Mouse (Mus musculus) liver, embryonic 15.5 days (tissue): ENCODE data around the gene Ptges3l. TPM values are rescaled to one million over a fixed set of nuclear protein-coding genes. Genes with fewer than 3 reads are reported as not detected.
"Not testable (repeated sequence)": the region's sequence is repeated elsewhere in the genome, so short reads cannot be mapped to it uniquely, and the experiment has no call there.

Experiments used
- ATAC-seq: fragments of 200-750 bp; cut with Nextera tagmentation; 2 replicates; pipeline ENCODE4 v1.8.0; 2017; ENCODE audit warnings: moderate number of reproducible peaks, mild to moderate bottlenecking, moderate library complexity; ENCODE audit not compliant: insufficient read depth
- H3K27ac ChIP-seq: fragments of 300-500 bp; sonication (generic); replicated peaks from 2 replicates; pipeline ENCODE4 v1.5.1; 2015; ENCODE audit warnings: mild to moderate bottlenecking, inconsistent platforms
- H3K27me3 ChIP-seq: fragments of 300-500 bp; sonication (generic); 2 replicates; pipeline ENCODE4 v1.6.1; 2015; ENCODE audit warnings: mild to moderate bottlenecking, inconsistent platforms
- H3K36me3 ChIP-seq: fragments of 300-500 bp; sonication (generic); replicated peaks from 2 replicates; pipeline ENCODE4 v1.6.1; 2015; ENCODE audit warnings: moderate library complexity, mild to moderate bottlenecking, inconsistent platforms
- H3K4me1 ChIP-seq: fragments of 300-500 bp; sonication (generic); replicated peaks from 2 replicates; pipeline ENCODE4 v1.6.1; 2015; ENCODE audit warnings: inconsistent platforms
- H3K4me2 ChIP-seq: fragments of 300-500 bp; sonication (generic); 2 replicates; pipeline ENCODE4 v1.6.1; 2015; ENCODE audit warnings: moderate library complexity, mild to moderate bottlenecking, inconsistent platforms
- H3K4me3 ChIP-seq: fragments of 300-500 bp; sonication (generic); replicated peaks from 2 replicates; pipeline ENCODE4 v1.5.1; 2015; ENCODE audit warnings: mild to moderate bottlenecking, inconsistent platforms
- H3K9ac ChIP-seq: fragments of 300-500 bp; sonication (generic); 2 replicates; pipeline ENCODE4 v1.6.1; 2015; ENCODE audit warnings: moderate library complexity, mild to moderate bottlenecking, inconsistent platforms
- H3K9me3 ChIP-seq: fragments of 300-500 bp; sonication (generic); replicated peaks from 2 replicates; pipeline ENCODE4 v1.6.1; 2016; ENCODE audit warnings: inconsistent platforms
- WGBS: fragments of 180-500 bp; shearing (Covaris S2); methylation state at CpG from one replicate; pipeline ENCODE4 v1.1.7; 2015; ENCODE audit warnings: mixed read lengths; ENCODE audit not compliant: insufficient replicate concordance; 5-methylcytosine and 5-hydroxymethylcytosine counted together
- polyA plus RNA-seq: library from polyadenylated mRNA; unstranded; fragments of >200 nt; fragmentation: Nextera tagmentation; extraction: Ambion mirVana; gene quantifications from 2 replicates; pipeline ENCODE4 v1.2.1, GENCODE M21; 2015

The Ptges3l gene
- polyA plus RNA-seq, 1 experiment from 2014 or later, result 1.3 TPM

- no peak overlapping the region for H3K9ac ChIP-seq
- no peaks in the 10 kb centered on the region for H3K9me3 ChIP-seq
- peaks cover 24% of the 10 kb centered on the region for H3K4me1 ChIP-seq
- ATAC-seq, result no peak
- H3K4me3 ChIP-seq, result no peak overlapping the region
- peaks cover 1% of the 10 kb centered on the region for H3K36me3 ChIP-seq
- WGBS, result 63% methylated on average over 6 of the region's 6 CpGs
- no peak overlapping the region for H3K27ac ChIP-seq
- H3K27me3 ChIP-seq, result no peaks in the 10 kb centered on the region
- H3K4me2 ChIP-seq, result no peak overlapping the region
These were observed 6.1 kb downstream of the Ptges3l start for GRCm38 (mm10) chr11:101418991-101419390.

- H3K27me3 ChIP-seq, result no peaks in the 10 kb centered on the region
These were observed 7.9 kb downstream of the Ptges3l start, which contains the start of gene Aarsd1 for GRCm38 (mm10) chr11:101417101-101417855. Gene Aarsd1 (minus strand): TSS chr11:101417615.

GRCm38 (mm10) chr11:101416433-101417100 is 8.6 kb downstream of the Ptges3l start:
- Histone ChIP-seq H3K9me3 (no peaks in the 10 kb centered on the region), H3K27me3 (no peaks in the 10 kb centered on the region), H3K4me1 (peaks cover 20% of the 10 kb centered on the region), H3K36me3 (peaks cover 23% of the 10 kb centered on the region), H3K4me2 (peak overlapping the region; percentile 86), H3K9ac (peak overlapping the region; percentile 79), H3K27ac (peak overlapping the region; percentile 63), H3K4me3 (peak overlapping the region; percentile 83)
- WGBS, result under 1% methylated on average over 11 of the region's 11 CpGs
- peak; percentile 36 for ATAC-seq

More at GRCm38 (mm10) chr11:101417101-101417855, 7.9 kb downstream of the Ptges3l start, which contains the start of gene Aarsd1:
- Histone ChIP-seq H3K27ac (peak within 1 kb of the TSS; percentile 63), H3K4me2 (peak within 1 kb of the TSS; percentile 86), H3K4me3 (peak within 1 kb of the TSS; percentile 83), H3K36me3 (peaks cover 16% of the 10 kb centered on the region), H3K9me3 (no peaks in the 10 kb centered on the region), H3K9ac (peak within 1 kb of the TSS; percentile 79), H3K4me1 (peaks cover 20% of the 10 kb centered on the region)
- peak; percentile 69 for ATAC-seq
- WGBS, result under 1% methylated on average over 45 of the region's 45 CpGs

GRCm38 (mm10) chr11:101415306-101415705 is 9.8 kb downstream of the Ptges3l start:
- 83% methylated on average over 2 of the region's 2 CpGs for WGBS
- H3K4me2 ChIP-seq, result no peak overlapping the region
- H3K27me3 ChIP-seq, result no peaks in the 10 kb centered on the region
- ATAC-seq, result no peak
- peaks cover 20% of the 10 kb centered on the region for H3K4me1 ChIP-seq
- H3K36me3 ChIP-seq, result peaks cover 35% of the 10 kb centered on the region
- no peak overlapping the region for H3K4me3 ChIP-seq
- H3K27ac ChIP-seq, result no peak overlapping the region
- no peak overlapping the region for H3K9ac ChIP-seq
- no peaks in the 10 kb centered on the region for H3K9me3 ChIP-seq

- no peak for ATAC-seq
- H3K9me3 ChIP-seq, result no peaks in the 10 kb centered on the region
- 4% methylated on average over 8 of the region's 8 CpGs for WGBS
- no peak overlapping the region for H3K9ac ChIP-seq
- no peak overlapping the region for H3K4me2 ChIP-seq
- no peaks in the 10 kb centered on the region for H3K27me3 ChIP-seq
- no peaks in the 10 kb centered on the region for H3K4me1 ChIP-seq
- H3K27ac ChIP-seq, result no peak overlapping the region
- no peak overlapping the region for H3K4me3 ChIP-seq
- H3K36me3 ChIP-seq, result no peaks in the 10 kb centered on the region
These were observed 30.0 kb downstream of the Ptges3l start for GRCm38 (mm10) chr11:101395110-101395509.

GRCm38 (mm10) chr11:101381817-101382216 is 43.3 kb downstream of the Ptges3l start:
- Histone ChIP-seq H3K27me3 (peaks cover 11% of the 10 kb centered on the region), H3K36me3 (no peaks in the 10 kb centered on the region), H3K27ac (no peak overlapping the region), H3K9ac (no peak overlapping the region), H3K4me2 (no peak overlapping the region), H3K4me3 (no peak overlapping the region), H3K9me3 (no peaks in the 10 kb centered on the region), H3K4me1 (no peaks in the 10 kb centered on the region)
- no peak for ATAC-seq
- 29% methylated on average over 4 of the region's 4 CpGs for WGBS

GRCm38 (mm10) chr11:101378926-101379325 is 46.2 kb downstream of the Ptges3l start:
- no peak overlapping the region for H3K4me3 ChIP-seq
- WGBS, result 56% methylated on average over 6 of the region's 6 CpGs
- no peaks in the 10 kb centered on the region for H3K9me3 ChIP-seq
- H3K27me3 ChIP-seq, result peaks cover 15% of the 10 kb centered on the region
- no peak overlapping the region for H3K27ac ChIP-seq
- ATAC-seq, result no peak
- H3K4me1 ChIP-seq, result no peaks in the 10 kb centered on the region
- no peak overlapping the region for H3K4me2 ChIP-seq
- no peak overlapping the region for H3K9ac ChIP-seq
- H3K36me3 ChIP-seq, result no peaks in the 10 kb centered on the region

GRCm38 (mm10) chr11:101378196-101378595 is 46.9 kb downstream of the Ptges3l start:
- 68% methylated on average over 8 of the region's 8 CpGs for WGBS
- peaks cover 15% of the 10 kb centered on the region for H3K27me3 ChIP-seq
- not testable (repeated sequence) for H3K4me3 ChIP-seq, H3K27ac ChIP-seq, H3K4me2 ChIP-seq, H3K9me3 ChIP-seq, H3K36me3 ChIP-seq, H3K9ac ChIP-seq, ATAC-seq, H3K4me1 ChIP-seq

GRCm38 (mm10) chr11:101374421-101374938 is 50.7 kb downstream of the Ptges3l start:
- Histone ChIP-seq H3K9me3 (no peaks in the 10 kb centered on the region), H3K27me3 (peaks cover 18% of the 10 kb centered on the region), H3K36me3 (no peaks in the 10 kb centered on the region), H3K9ac (no peak overlapping the region), H3K4me3 (no peak overlapping the region), H3K4me2 (no peak overlapping the region), H3K27ac (no peak overlapping the region), H3K4me1 (no peaks in the 10 kb centered on the region)
- 34% methylated on average over 7 of the region's 7 CpGs for WGBS
- no peak for ATAC-seq

GRCm38 (mm10) chr11:101370141-101370540 is 55.0 kb downstream of the Ptges3l start:
- H3K9me3 ChIP-seq, result no peaks in the 10 kb centered on the region

More at GRCm38 (mm10) chr11:101370141-101370540, 55.0 kb downstream of the Ptges3l start:
- whole genome bisulfite sequencing, result 50% methylated on average over 5 of the region's 5 CpGs
- Histone ChIP-seq H3K36me3 (no peaks in the 10 kb centered on the region), H3K4me2 (no peak overlapping the region), H3K4me1 (no peaks in the 10 kb centered on the region), H3K4me3 (no peak overlapping the region), H3K9ac (no peak overlapping the region), H3K27me3 (peaks cover 11% of the 10 kb centered on the region), H3K27ac (no peak overlapping the region)
- no peak for ATAC-seq
